Mouse (Mus musculus) activated CD4-positive, CD25-positive, alpha-beta regulatory T cell, adult 4 months (primary cell): ENCODE measurements around the gene Wnt4. TPM values are rescaled to one million over a fixed set of nuclear protein-coding genes. Genes with fewer than 3 reads are reported as not detected.

Experiments used
- ATAC-seq: one replicate; pipeline ENCODE4 v1.8.0; 2017
- polyA plus RNA-seq, 2 experiments: library from polyadenylated mRNA; unstranded; fragments of 100-300 nt; shearing (Covaris generic); gene quantifications; one replicate each; pipeline ENCODE4 v1.2.1; 2017

Gene Wnt4
- polyA plus RNA-seq, 2 experiments from 2014 or later, result 0.32 TPM; not detected in 1

GRCm38 (mm10) chr4:137306991-137307706 lies 29.9 kb downstream of the Wnt4 start:
- no peak for ATAC-seq

DNA sequence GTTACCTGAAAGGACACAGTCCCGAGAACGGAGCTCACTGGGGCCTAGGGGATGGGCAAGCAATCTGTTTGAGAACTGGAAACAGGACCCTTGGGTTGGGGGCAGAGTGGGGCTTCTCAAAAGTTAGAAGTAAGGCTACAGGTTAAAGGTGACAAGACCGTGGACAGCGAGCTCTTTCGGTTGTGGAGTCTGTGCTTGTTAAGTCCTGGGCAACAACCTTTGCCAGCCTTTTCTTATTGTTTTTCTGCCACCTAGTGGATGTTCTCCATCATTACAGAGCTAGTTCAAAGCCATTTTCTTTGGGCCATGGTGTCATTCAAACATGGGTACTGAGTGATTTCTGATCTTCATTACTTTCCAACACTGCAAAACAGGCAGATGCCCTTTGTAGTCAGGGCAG lies 31.1 kb downstream of the Wnt4 start:
- ATAC-seq, result peak; percentile 46

- no peak for ATAC-seq
Observed at GRCm38 (mm10) chr4:137313511-137313910, 36.2 kb downstream of the Wnt4 start.

DNA sequence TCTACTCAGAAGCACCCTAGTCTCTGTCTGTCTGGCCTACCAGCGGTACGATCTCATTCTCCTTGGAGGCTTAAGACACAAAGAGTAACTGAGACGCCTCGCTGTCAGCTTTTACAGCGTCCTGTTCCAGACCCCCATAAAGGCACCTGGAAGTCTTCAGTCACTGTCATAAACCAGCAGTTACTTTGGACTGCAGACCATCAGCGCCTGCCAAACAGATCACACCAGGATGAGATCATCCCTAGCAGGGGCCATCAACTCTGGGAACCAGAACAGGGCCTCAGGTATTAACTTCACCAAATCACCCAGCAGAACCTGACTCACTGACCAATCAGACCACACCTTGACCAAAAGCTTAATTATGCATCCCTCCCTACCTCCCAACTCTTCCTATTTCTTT lies 37.3 kb downstream of the Wnt4 start:
- no peak for ATAC-seq

GRCm38 (mm10) chr4:137315061-137315460 lies 37.8 kb downstream of the Wnt4 start:
- ATAC-seq, result no peak

GRCm38 (mm10) chr4:137316027-137316770 lies 38.9 kb downstream of the Wnt4 start:
- no peak for ATAC-seq

DNA sequence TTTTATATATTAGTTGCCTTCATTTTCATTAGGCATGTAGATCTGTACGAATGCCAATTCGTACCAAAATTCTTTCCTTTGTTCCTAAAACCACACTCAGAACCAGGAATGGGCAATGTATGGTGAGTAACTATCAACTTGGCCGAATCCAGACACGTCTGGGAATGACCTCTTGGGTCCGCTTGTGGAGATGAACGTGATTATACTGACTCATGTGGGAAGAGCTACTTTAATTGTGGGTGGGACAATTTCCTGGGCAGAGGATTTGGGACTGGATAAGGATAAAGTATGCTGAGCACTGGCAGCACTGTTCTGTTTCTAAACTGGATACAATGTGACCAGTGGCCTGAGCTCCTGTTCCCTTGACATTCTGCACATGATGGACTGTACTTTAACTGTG lies 47.6 kb downstream of the Wnt4 start:
- no peak for ATAC-seq

GRCm38 (mm10) chr4:137326494-137326893 lies 49.2 kb downstream of the Wnt4 start:
- no peak for ATAC-seq

GRCm38 (mm10) chr4:137332051-137332450 lies 54.8 kb downstream of the Wnt4 start:
- no peak for ATAC-seq

- ATAC-seq, result no peak
Observed at GRCm38 (mm10) chr4:137336468-137336867, 59.2 kb downstream of the Wnt4 start.

DNA sequence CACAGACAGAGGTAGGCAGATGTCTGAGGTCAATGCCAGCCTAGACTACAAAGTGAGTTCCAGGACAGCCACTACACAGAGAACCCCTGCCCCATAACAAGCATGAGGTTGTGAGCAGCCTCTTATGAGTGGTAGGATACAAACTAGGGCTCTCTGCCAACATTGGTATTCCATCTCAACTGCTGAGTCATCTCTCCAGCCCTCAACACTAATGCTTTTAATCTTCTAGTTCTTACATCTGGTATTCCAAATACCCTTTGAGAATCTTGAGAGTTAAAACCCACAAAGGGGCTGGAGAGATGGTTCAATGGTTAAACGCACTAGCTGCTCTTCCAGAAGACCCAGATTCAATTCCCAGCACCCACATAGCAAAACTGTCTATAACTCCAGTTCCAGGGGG lies 62.1 kb downstream of the Wnt4 start:
- ATAC-seq, result no peak

GRCm38 (mm10) chr4:137342816-137343215 lies 65.5 kb downstream of the Wnt4 start:
- ATAC-seq, result no peak

DNA sequence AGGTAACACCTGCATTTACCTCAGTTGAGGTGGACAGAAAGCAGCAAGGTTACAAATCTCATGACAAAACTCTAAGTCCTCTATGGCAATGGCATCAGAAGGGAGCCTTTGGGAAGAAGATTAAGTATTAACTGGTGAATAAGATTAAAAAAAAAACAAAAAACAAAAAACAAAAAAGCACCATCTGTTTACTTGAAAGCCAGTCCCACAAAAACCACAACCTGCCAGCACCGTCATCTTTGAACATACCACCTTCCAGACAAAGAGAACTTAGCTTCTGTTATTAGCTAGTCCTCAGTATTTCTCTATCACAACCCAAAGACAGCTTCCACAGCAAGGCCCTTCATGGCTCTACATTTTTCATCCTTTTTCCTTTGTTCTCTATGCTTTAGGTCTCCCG lies 67.8 kb downstream of the Wnt4 start:
- ATAC-seq, result peak; percentile 31

- peak; percentile 72 for ATAC-seq
Observed at GRCm38 (mm10) chr4:137345790-137346189, 68.5 kb downstream of the Wnt4 start.

Other genes starting within 250 kb of the Wnt4 start
- 1 to 10 TPM; 3.9 to 6.0 TPM for gene Zbtb40, start 228.7 kb upstream of the Wnt4 start, polyA plus RNA-seq
- 100 to 1,000 TPM; 726 to 745 TPM for gene Cdc42, start 80.2 kb downstream of the Wnt4 start, polyA plus RNA-seq
- gene Cela3a, start 132.3 kb downstream of the Wnt4 start, polyA plus RNA-seq, result not detected
- gene Cela3b, start 153.1 kb downstream of the Wnt4 start, polyA plus RNA-seq, result not detected
- not detected for gene 1700013G24Rik, start 175.8 kb downstream of the Wnt4 start, polyA plus RNA-seq
- not detected for gene Hspg2, start 191.3 kb downstream of the Wnt4 start, polyA plus RNA-seq